Mouse (Mus musculus): ENCODE results near the gene Spata18. TPM values are rescaled to one million over a fixed set of nuclear protein-coding genes. Genes with fewer than 3 reads are reported as not detected.

Spata18 gene
- polyA plus RNA-seq, 1 experiment from 2014 or later, result 0.36 TPM

- H3K27me3 ChIP-seq (ENCODE audit: control insufficient read depth, insufficient read depth, low read length), result no peaks in the 10 kb centered on the region; the same call in 1 of the 2 replicates
- H3K36me3 ChIP-seq (ENCODE audit: control insufficient read depth, insufficient read depth, low read length), result no peaks in the 10 kb centered on the region
- no peak overlapping the region for H3K4me3 ChIP-seq (ENCODE audit: low read depth, low read length)
- no peaks in the 10 kb centered on the region for H3K4me1 ChIP-seq (replicated peaks; ENCODE audit: control insufficient read depth, insufficient read depth, low read length)
- no peak overlapping the region for H3K4me2 ChIP-seq (ENCODE audit: low read depth, low read length, severe bottlenecking)
- no peaks in the 10 kb centered on the region for H3K9me3 ChIP-seq (ENCODE audit: control insufficient read depth, low read length)
- no peak for DNase-seq (ENCODE audit: low spot score)
- H3K27ac ChIP-seq (ENCODE audit: low read depth, low read length), result no peak overlapping the region
- WGBS, result 96% methylated on average over 3 of the region's 3 CpGs
- H3K9ac ChIP-seq (ENCODE audit: low read length), result no peak overlapping the region
- no peak for ATAC-seq (replicated peaks; ENCODE audit: low FRiP score)
These were observed 10.1 kb upstream of the Spata18 start for GRCm38 (mm10) chr5:73641058-73641457.

GRCm38 (mm10) chr5:73642091-73642490 lies 9.1 kb upstream of the Spata18 start:
- H3K4me3 ChIP-seq (ENCODE audit: low read depth, low read length), result no peak overlapping the region
- H3K4me2 ChIP-seq (ENCODE audit: low read depth, low read length, severe bottlenecking), result no peak overlapping the region
- ATAC-seq (replicated peaks; ENCODE audit: low FRiP score) (no peak), DNase-seq (ENCODE audit: low spot score) (peak; percentile 60)
- H3K36me3 ChIP-seq (ENCODE audit: control insufficient read depth, insufficient read depth, low read length), result no peaks in the 10 kb centered on the region
- 0 out of 2 replicates have a peak, but pooled peaks cover 6% of the 10 kb centered on the region for H3K4me1 ChIP-seq (replicated peaks; ENCODE audit: control insufficient read depth, insufficient read depth, low read length)
- H3K27me3 ChIP-seq (ENCODE audit: control insufficient read depth, insufficient read depth, low read length), result no peaks in the 10 kb centered on the region; the same call in 1 of the 2 replicates
- WGBS, result 83% methylated on average over 4 of the region's 4 CpGs
- no peak overlapping the region for H3K9ac ChIP-seq (ENCODE audit: low read length)
- no peaks in the 10 kb centered on the region for H3K9me3 ChIP-seq (ENCODE audit: control insufficient read depth, low read length)
- H3K27ac ChIP-seq (ENCODE audit: low read depth, low read length), result no peak overlapping the region

- H3K27ac ChIP-seq (ENCODE audit: low read depth, low read length), result no peak within 1 kb of the TSS
- H3K9me3 ChIP-seq (ENCODE audit: control insufficient read depth, low read length), result no peaks in the 10 kb centered on the region
- H3K27me3 ChIP-seq (ENCODE audit: control insufficient read depth, insufficient read depth, low read length), result peaks cover 43% of the 10 kb centered on the region
- peak within 1 kb of the TSS; percentile 84 for H3K9ac ChIP-seq (ENCODE audit: low read length)
- H3K4me3 ChIP-seq (ENCODE audit: low read depth, low read length), result peak within 1 kb of the TSS; percentile 81
- DNase-seq (ENCODE audit: low spot score), result peak; percentile 92
- H3K36me3 ChIP-seq (ENCODE audit: control insufficient read depth, insufficient read depth, low read length), result no peaks in the 10 kb centered on the region
- peak within 1 kb of the TSS; percentile 83 for H3K4me2 ChIP-seq (ENCODE audit: low read depth, low read length, severe bottlenecking)
- H3K4me1 ChIP-seq (replicated peaks; ENCODE audit: control insufficient read depth, insufficient read depth, low read length), result peaks cover 18% of the 10 kb centered on the region; the same call in 1 of the 2 replicates
- WGBS, result under 1% methylated on average over 62 of the region's 62 CpGs
- peak; percentile 86 for ATAC-seq (replicated peaks; ENCODE audit: low FRiP score)
These were observed 3.8 kb upstream of the Spata18 start, which contains the start of gene Sgcb for GRCm38 (mm10) chr5:73647261-73647900. Gene Sgcb (minus strand): TSS chr5:73647790.

GRCm38 (mm10) chr5:73650365-73650964 lies 714 bp upstream of the Spata18 start:
- H3K4me2 ChIP-seq (ENCODE audit: low read depth, low read length, severe bottlenecking), result peak overlapping the region; percentile 64
- WGBS, result 2% methylated on average over 15 of the region's 15 CpGs
- H3K4me3 ChIP-seq (ENCODE audit: low read depth, low read length), result peak overlapping the region; percentile 39
- H3K9ac ChIP-seq (ENCODE audit: low read length), result peak overlapping the region; percentile 35; the same call in 1 of the 2 replicates
- DNase-seq (ENCODE audit: low spot score) (peak; percentile 60), ATAC-seq (replicated peaks; ENCODE audit: low FRiP score) (no peak)
- H3K27ac ChIP-seq (ENCODE audit: low read depth, low read length), result no peak overlapping the region
- no peaks in the 10 kb centered on the region for H3K36me3 ChIP-seq (ENCODE audit: control insufficient read depth, insufficient read depth, low read length)
- peaks cover 52% of the 10 kb centered on the region for H3K27me3 ChIP-seq (ENCODE audit: control insufficient read depth, insufficient read depth, low read length)
- H3K4me1 ChIP-seq (replicated peaks; ENCODE audit: control insufficient read depth, insufficient read depth, low read length), result peaks cover 18% of the 10 kb centered on the region; the same call in 1 of the 2 replicates
- no peaks in the 10 kb centered on the region for H3K9me3 ChIP-seq (ENCODE audit: control insufficient read depth, low read length)

GRCm38 (mm10) chr5:73651855-73652201 lies 649 bp downstream of the Spata18 start:
- WGBS, result 1% methylated on average over 4 of the region's 4 CpGs
- H3K4me1 ChIP-seq (replicated peaks; ENCODE audit: control insufficient read depth, insufficient read depth, low read length), result peaks cover 14% of the 10 kb centered on the region; the same call in 1 of the 2 replicates
- peak; percentile 51 for DNase-seq (ENCODE audit: low spot score)
- H3K27ac ChIP-seq (ENCODE audit: low read depth, low read length), result no peak overlapping the region
- ATAC-seq (replicated peaks; ENCODE audit: low FRiP score), result no peak
- H3K9me3 ChIP-seq (ENCODE audit: control insufficient read depth, low read length), result no peaks in the 10 kb centered on the region
- peaks cover 52% of the 10 kb centered on the region for H3K27me3 ChIP-seq (ENCODE audit: control insufficient read depth, insufficient read depth, low read length)
- H3K36me3 ChIP-seq (ENCODE audit: control insufficient read depth, insufficient read depth, low read length), result no peaks in the 10 kb centered on the region
- H3K4me2 ChIP-seq (ENCODE audit: low read depth, low read length, severe bottlenecking), result peak overlapping the region; percentile 64
- peak overlapping the region; percentile 39 for H3K4me3 ChIP-seq (ENCODE audit: low read depth, low read length)
- no peak overlapping the region for H3K9ac ChIP-seq (ENCODE audit: low read length)

- no peak overlapping the region for H3K4me3 ChIP-seq (ENCODE audit: low read depth, low read length)
- H3K4me1 ChIP-seq (replicated peaks; ENCODE audit: control insufficient read depth, insufficient read depth, low read length), result no peaks in the 10 kb centered on the region
- H3K9ac ChIP-seq (ENCODE audit: low read length), result no peak overlapping the region
- 94% methylated on average over 2 of the region's 2 CpGs for WGBS
- H3K4me2 ChIP-seq (ENCODE audit: low read depth, low read length, severe bottlenecking), result no peak overlapping the region
- no peak for ATAC-seq (replicated peaks; ENCODE audit: low FRiP score)
- DNase-seq (ENCODE audit: low spot score), result no peak
- H3K27ac ChIP-seq (ENCODE audit: low read depth, low read length), result no peak overlapping the region
- no peaks in the 10 kb centered on the region for H3K9me3 ChIP-seq (ENCODE audit: control insufficient read depth, low read length)
- no peaks in the 10 kb centered on the region for H3K27me3 ChIP-seq (ENCODE audit: control insufficient read depth, insufficient read depth, low read length)
- no peaks in the 10 kb centered on the region for H3K36me3 ChIP-seq (ENCODE audit: control insufficient read depth, insufficient read depth, low read length)
These were observed 15.5 kb downstream of the Spata18 start for GRCm38 (mm10) chr5:73666695-73667094.

- H3K9me3 ChIP-seq (ENCODE audit: control insufficient read depth, low read length), result no peaks in the 10 kb centered on the region
- 90% methylated on average over 2 of the region's 2 CpGs for WGBS
- ATAC-seq (replicated peaks; ENCODE audit: low FRiP score), result no peak
- H3K27me3 ChIP-seq (ENCODE audit: control insufficient read depth, insufficient read depth, low read length), result no peaks in the 10 kb centered on the region
- no peak overlapping the region for H3K27ac ChIP-seq (ENCODE audit: low read depth, low read length)
- H3K9ac ChIP-seq (ENCODE audit: low read length), result no peak overlapping the region
- no peak for DNase-seq (ENCODE audit: low spot score)
- H3K4me1 ChIP-seq (replicated peaks; ENCODE audit: control insufficient read depth, insufficient read depth, low read length), result no peaks in the 10 kb centered on the region
- no peaks in the 10 kb centered on the region for H3K36me3 ChIP-seq (ENCODE audit: control insufficient read depth, insufficient read depth, low read length)
- no peak overlapping the region for H3K4me2 ChIP-seq (ENCODE audit: low read depth, low read length, severe bottlenecking)
- no peak overlapping the region for H3K4me3 ChIP-seq (ENCODE audit: low read depth, low read length)
These were observed 16.7 kb downstream of the Spata18 start for GRCm38 (mm10) chr5:73667877-73668276.

- ATAC-seq (replicated peaks; ENCODE audit: low FRiP score), result no peak
- no peak overlapping the region for H3K4me3 ChIP-seq (ENCODE audit: low read depth, low read length)
- no peak overlapping the region for H3K4me2 ChIP-seq (ENCODE audit: low read depth, low read length, severe bottlenecking)
- no peak for DNase-seq (ENCODE audit: low spot score)
- H3K4me1 ChIP-seq (replicated peaks; ENCODE audit: control insufficient read depth, insufficient read depth, low read length), result no peaks in the 10 kb centered on the region
- no peak overlapping the region for H3K9ac ChIP-seq (ENCODE audit: low read length)
- no peaks in the 10 kb centered on the region for H3K36me3 ChIP-seq (ENCODE audit: control insufficient read depth, insufficient read depth, low read length)
- H3K27me3 ChIP-seq (ENCODE audit: control insufficient read depth, insufficient read depth, low read length), result no peaks in the 10 kb centered on the region
- no peak overlapping the region for H3K27ac ChIP-seq (ENCODE audit: low read depth, low read length)
- no peaks in the 10 kb centered on the region for H3K9me3 ChIP-seq (ENCODE audit: control insufficient read depth, low read length)
- 49% methylated on average over 26 of the region's 26 CpGs for WGBS
These were observed 18.2 kb downstream of the Spata18 start for GRCm38 (mm10) chr5:73669386-73669785.

GRCm38 (mm10) chr5:73675604-73676003 lies 24.4 kb downstream of the Spata18 start:
- Histone ChIP-seq H3K9ac (ENCODE audit: low read length) (no peak overlapping the region), H3K27me3 (ENCODE audit: control insufficient read depth, insufficient read depth, low read length) (no peaks in the 10 kb centered on the region), H3K4me3 (ENCODE audit: low read depth, low read length) (no peak overlapping the region), H3K9me3 (ENCODE audit: control insufficient read depth, low read length) (no peaks in the 10 kb centered on the region), H3K36me3 (ENCODE audit: control insufficient read depth, insufficient read depth, low read length) (no peaks in the 10 kb centered on the region), H3K27ac (ENCODE audit: low read depth, low read length) (no peak overlapping the region), H3K4me2 (ENCODE audit: low read depth, low read length, severe bottlenecking) (no peak overlapping the region), H3K4me1 (replicated peaks; ENCODE audit: control insufficient read depth, insufficient read depth, low read length) (no peaks in the 10 kb centered on the region)
- ATAC-seq (replicated peaks; ENCODE audit: low FRiP score), result no peak
- DNase-seq (ENCODE audit: low spot score), result no peak
- 87% methylated on average over 3 of the region's 3 CpGs for WGBS

All from forebrain, embryonic 11.5 days (tissue).